Mouse (Mus musculus): ENCODE results near the gene Optc. TPM values are rescaled to one million over a fixed set of nuclear protein-coding genes. Genes with fewer than 3 reads are reported as not detected.

Gene Optc
- total RNA-seq, 2 experiments from 2014 or later, result 0.40 TPM; not detected in 1

Other genes starting within 250 kb of the Optc start
- 10 to 100 TPM in 1 of 2 experiments, 1 to 10 TPM in 1; 7.9 to 11.5 TPM for gene Zbed6, start 247.1 kb downstream of the Optc start, total RNA-seq (2021)
- 10 to 100 TPM; 28.2 to 29.1 TPM for gene Gm38394, start 246.7 kb downstream of the Optc start, total RNA-seq (2021)
- not detected for gene Lax1, start 217.9 kb downstream of the Optc start, total RNA-seq (2021)
- gene Atp2b4, start 107.0 kb downstream of the Optc start, total RNA-seq (2021), result 10 to 100 TPM; 67.8 to 72.1 TPM
- 10 to 100 TPM; 11.8 to 12.8 TPM for gene Prelp, start 13.4 kb upstream of the Optc start, total RNA-seq (2021)
- 1 to 10 TPM; 4.0 to 7.8 TPM for gene Fmod, start 129.3 kb upstream of the Optc start, total RNA-seq (2021)
- 10 to 100 TPM; 18.7 to 18.9 TPM for gene Btg2, start 171.1 kb upstream of the Optc start, total RNA-seq (2021)
- not detected for gene Chit1, start 203.2 kb upstream of the Optc start, total RNA-seq (2021)

Data from layer of hippocampus, postnatal 36 days (tissue).